Mouse (Mus musculus): ENCODE data around the gene Tns4. TPM values are rescaled to one million over a fixed set of nuclear protein-coding genes. Genes with fewer than 3 reads are reported as not detected.
A peak's percentile ranks its signal among the peaks of the same experiment; 100 is the strongest.

The Tns4 gene
- polyA plus RNA-seq, 1 experiment = 12.8 TPM

DNA sequence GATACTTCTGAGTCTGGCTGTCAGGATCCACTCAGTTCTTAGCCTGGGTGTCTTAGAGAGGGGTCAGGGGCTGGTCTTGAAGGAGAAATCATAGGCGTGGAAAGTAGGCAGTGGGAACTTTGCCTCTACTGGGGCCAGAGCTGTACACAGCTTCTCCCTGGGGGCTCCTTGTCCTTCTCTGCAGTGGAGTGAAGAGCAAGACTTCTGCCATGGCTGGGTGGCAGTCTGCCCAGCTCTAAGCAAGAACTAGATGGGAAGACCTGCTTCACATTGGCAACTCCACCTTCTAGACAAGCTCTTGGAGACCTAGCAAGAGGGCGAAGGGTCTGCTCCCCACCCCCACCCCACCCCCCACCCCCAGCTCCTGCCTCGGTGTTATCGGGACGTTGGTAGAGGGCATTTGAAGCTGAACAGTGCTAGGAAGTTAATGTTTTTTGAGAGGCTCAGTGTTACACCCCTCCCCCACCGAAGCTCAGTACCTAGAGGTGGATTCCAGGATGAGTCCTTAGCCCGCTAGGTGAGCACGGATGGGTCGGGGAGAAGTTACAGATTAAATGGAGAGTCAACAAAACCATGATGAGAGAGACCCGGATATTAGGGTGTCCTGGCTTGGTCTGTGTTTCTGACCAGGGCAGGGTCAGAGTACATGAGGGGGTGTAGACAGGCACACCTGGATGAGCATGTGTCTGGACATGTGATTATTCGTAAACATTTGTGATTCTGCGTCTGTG is 43.8 kb downstream of the Tns4 start:
- Histone ChIP-seq H3K9ac (ENCODE audit: low read depth, poor library complexity, severe bottlenecking) (no peak overlapping the region), H3K27ac (ENCODE audit: insufficient read depth, low read length) (no peak overlapping the region), H3K9me3 (replicated peaks; ENCODE audit: control insufficient read depth, insufficient read depth, low read length, poor library complexity, severe bottlenecking) (no peaks in the 10 kb centered on the region), H3K4me1 (ENCODE audit: control insufficient read depth, insufficient read depth, low read length) (peaks cover 2% of the 10 kb centered on the region), H3K27me3 (ENCODE audit: control insufficient read depth, insufficient read depth, low read length, poor library complexity, severe bottlenecking) (peaks cover 10% of the 10 kb centered on the region), H3K4me3 (ENCODE audit: low read depth, low read length) (no peak overlapping the region), H3K36me3 (ENCODE audit: control insufficient read depth, insufficient read depth, low read length, poor library complexity, severe bottlenecking) (no peaks in the 10 kb centered on the region)
- TF ChIP-seq POLR2A (IDR thresholded peaks at IDR 0.05; ENCODE audit: insufficient read depth, low read length) (no peak), CTCF (IDR thresholded peaks at IDR 0.05; ENCODE audit: low read depth, low read length) (no peak), EP300 (IDR thresholded peaks at IDR 0.05; ENCODE audit: insufficient read depth, low read depth, low read length) (no peak)

DNA sequence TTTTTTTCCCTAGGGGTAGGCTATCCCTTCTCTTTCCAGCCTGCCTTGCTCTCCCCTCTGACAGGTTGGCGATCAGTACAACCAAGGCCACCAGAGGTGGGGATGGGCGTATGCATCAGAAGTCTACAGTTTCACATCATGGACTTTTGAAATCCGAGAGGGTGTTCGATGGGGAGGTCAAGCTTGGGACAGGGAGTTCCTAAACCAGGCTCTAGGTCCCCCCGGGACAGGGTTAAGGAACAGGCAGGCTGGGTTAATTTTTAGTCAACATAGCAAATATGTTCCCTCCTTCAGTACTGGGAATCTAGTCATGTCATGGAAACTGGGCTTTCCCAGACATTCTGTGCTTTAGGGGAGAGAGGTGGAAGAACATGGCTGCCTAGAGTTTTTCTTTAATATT is 44.8 kb downstream of the Tns4 start:
- TF ChIP-seq CTCF (IDR thresholded peaks at IDR 0.05; ENCODE audit: low read depth, low read length) (no peak), POLR2A (IDR thresholded peaks at IDR 0.05; ENCODE audit: insufficient read depth, low read length) (no peak), EP300 (IDR thresholded peaks at IDR 0.05; ENCODE audit: insufficient read depth, low read depth, low read length) (no peak)
- Histone ChIP-seq H3K4me1 (ENCODE audit: control insufficient read depth, insufficient read depth, low read length) (peaks cover 2% of the 10 kb centered on the region), H3K27ac (ENCODE audit: insufficient read depth, low read length) (no peak overlapping the region), H3K27me3 (ENCODE audit: control insufficient read depth, insufficient read depth, low read length, poor library complexity, severe bottlenecking) (peaks cover 10% of the 10 kb centered on the region), H3K36me3 (ENCODE audit: control insufficient read depth, insufficient read depth, low read length, poor library complexity, severe bottlenecking) (no peaks in the 10 kb centered on the region), H3K9me3 (replicated peaks; ENCODE audit: control insufficient read depth, insufficient read depth, low read length, poor library complexity, severe bottlenecking) (no peaks in the 10 kb centered on the region), H3K4me3 (ENCODE audit: low read depth, low read length) (no peak overlapping the region), H3K9ac (ENCODE audit: low read depth, poor library complexity, severe bottlenecking) (no peak overlapping the region)

DNA sequence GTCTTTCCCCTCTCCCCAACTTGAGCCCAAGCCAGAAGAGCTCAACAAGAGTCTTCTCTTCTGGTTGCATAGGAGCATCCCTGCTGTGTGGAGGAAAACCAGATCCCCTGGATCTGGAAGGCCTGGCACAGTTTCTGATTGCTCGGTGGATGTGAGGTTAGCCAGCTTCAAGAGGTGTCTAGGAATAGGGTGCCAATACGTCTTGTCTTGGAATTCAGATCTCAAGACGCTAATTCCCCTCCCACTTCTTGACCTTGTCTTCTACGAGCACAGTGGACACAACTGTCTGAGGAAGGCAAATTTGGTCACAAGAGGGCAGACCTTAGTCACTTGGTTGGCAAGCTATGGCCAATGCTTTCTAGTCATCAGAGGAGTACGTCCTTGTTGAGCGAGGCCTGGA is 45.5 kb downstream of the Tns4 start:
- H3K4me3 ChIP-seq (ENCODE audit: low read depth, low read length) = no peak overlapping the region
- no peak overlapping the region for H3K9ac ChIP-seq (ENCODE audit: low read depth, poor library complexity, severe bottlenecking)
- no peak for TF ChIP-seq POLR2A (IDR thresholded peaks at IDR 0.05; ENCODE audit: insufficient read depth, low read length)
- TF ChIP-seq EP300 (IDR thresholded peaks at IDR 0.05; ENCODE audit: insufficient read depth, low read depth, low read length) = no peak
- TF ChIP-seq CTCF (IDR thresholded peaks at IDR 0.05; ENCODE audit: low read depth, low read length) = no peak
- H3K4me1 ChIP-seq (ENCODE audit: control insufficient read depth, insufficient read depth, low read length) = peaks cover 2% of the 10 kb centered on the region
- H3K36me3 ChIP-seq (ENCODE audit: control insufficient read depth, insufficient read depth, low read length, poor library complexity, severe bottlenecking) = no peaks in the 10 kb centered on the region
- peaks cover 10% of the 10 kb centered on the region for H3K27me3 ChIP-seq (ENCODE audit: control insufficient read depth, insufficient read depth, low read length, poor library complexity, severe bottlenecking)
- H3K9me3 ChIP-seq (replicated peaks; ENCODE audit: control insufficient read depth, insufficient read depth, low read length, poor library complexity, severe bottlenecking) = no peaks in the 10 kb centered on the region
- H3K27ac ChIP-seq (ENCODE audit: insufficient read depth, low read length) = no peak overlapping the region

DNA sequence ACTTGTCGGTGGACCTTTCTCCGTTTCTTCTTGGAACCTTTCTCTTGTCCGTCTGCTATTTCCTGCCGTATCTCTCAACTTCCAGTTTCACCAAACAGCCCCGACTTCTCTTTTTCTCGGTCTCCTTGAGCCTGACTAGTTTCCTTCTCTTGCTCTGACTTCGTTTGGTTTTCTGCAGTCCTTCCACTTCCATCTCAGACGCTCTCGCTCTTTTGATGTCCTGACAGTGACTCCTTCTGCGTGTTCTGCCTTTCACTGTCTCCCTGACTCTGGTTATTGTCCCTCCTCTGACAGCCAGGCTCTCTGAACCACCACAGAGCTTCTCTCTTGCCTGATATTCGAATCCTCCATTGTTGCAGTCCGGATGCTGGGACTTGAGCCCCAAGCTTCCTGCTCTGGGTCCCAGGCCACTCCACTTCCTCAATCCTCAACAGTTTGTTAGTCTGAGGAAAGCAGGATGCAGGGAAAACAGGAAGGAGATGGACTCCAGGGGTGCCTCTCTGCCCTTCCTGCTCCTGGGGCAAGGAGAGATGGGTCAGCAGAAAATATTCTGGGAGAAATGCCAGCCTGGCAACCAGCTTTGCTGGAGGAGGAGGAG is 46.2 kb downstream of the Tns4 start:
- Histone ChIP-seq H3K36me3 (ENCODE audit: control insufficient read depth, insufficient read depth, low read length, poor library complexity, severe bottlenecking) (no peaks in the 10 kb centered on the region), H3K9me3 (replicated peaks; ENCODE audit: control insufficient read depth, insufficient read depth, low read length, poor library complexity, severe bottlenecking) (no peaks in the 10 kb centered on the region), H3K27me3 (ENCODE audit: control insufficient read depth, insufficient read depth, low read length, poor library complexity, severe bottlenecking) (peaks cover 10% of the 10 kb centered on the region), H3K9ac (ENCODE audit: low read depth, poor library complexity, severe bottlenecking) (no peak overlapping the region), H3K4me3 (ENCODE audit: low read depth, low read length) (no peak overlapping the region), H3K27ac (ENCODE audit: insufficient read depth, low read length) (no peak overlapping the region), H3K4me1 (ENCODE audit: control insufficient read depth, insufficient read depth, low read length) (peaks cover 2% of the 10 kb centered on the region)
- TF ChIP-seq EP300 (IDR thresholded peaks at IDR 0.05; ENCODE audit: insufficient read depth, low read depth, low read length) (no peak), CTCF (IDR thresholded peaks at IDR 0.05; ENCODE audit: low read depth, low read length) (no peak), POLR2A (IDR thresholded peaks at IDR 0.05; ENCODE audit: insufficient read depth, low read length) (no peak)

DNA sequence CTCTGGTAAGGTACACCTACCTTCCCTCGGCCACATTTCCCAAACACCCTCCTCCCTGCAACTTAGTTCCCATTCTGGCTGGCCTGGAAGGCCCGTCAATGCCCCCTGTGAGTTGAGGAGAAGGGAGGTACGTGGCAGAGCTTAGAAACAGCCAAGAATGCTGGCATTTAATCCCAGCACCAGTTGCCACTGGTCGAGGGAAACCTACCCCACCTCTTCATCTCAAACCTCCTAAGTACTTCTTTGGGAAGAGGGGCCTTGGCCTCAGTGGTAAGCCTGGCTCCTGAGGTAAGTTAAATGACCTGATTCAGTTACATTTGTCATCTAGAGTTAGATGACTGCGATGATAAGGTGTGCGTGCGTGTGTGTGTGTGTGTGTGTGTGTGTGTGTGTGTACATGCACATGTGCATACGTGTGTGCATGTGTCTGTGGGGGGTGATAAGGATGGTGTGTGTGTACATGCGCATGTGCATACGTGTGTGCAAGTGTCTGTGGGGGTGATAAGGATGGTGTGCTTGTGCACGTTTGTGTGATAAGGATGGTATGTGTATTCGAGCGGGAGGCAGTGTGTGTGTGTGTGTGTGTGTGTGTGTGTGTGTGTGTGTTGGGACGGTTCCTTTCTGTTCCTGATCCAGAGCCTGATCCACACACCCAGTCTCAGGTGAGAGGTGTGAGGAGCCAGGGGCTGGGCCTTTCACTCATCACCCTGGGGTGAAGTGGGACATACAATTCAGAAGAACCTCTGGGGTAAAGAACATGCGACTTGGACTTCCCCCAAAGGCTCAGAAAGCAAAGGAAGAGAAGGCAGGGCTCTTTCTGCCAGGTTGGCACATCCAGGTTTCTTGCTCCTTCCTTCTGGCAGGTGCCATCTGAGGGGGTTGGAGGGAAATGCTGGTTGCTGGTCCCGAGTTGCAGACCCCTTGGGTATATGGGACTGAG is 47.0 kb downstream of the Tns4 start:
- H3K4me1 ChIP-seq (ENCODE audit: control insufficient read depth, insufficient read depth, low read length) = peaks cover 2% of the 10 kb centered on the region
- peak overlapping the region; percentile 77; the same call in 1 of the 2 replicates for H3K9ac ChIP-seq (ENCODE audit: low read depth, poor library complexity, severe bottlenecking)
- H3K27me3 ChIP-seq (ENCODE audit: control insufficient read depth, insufficient read depth, low read length, poor library complexity, severe bottlenecking) = peaks cover 10% of the 10 kb centered on the region
- H3K36me3 ChIP-seq (ENCODE audit: control insufficient read depth, insufficient read depth, low read length, poor library complexity, severe bottlenecking) = no peaks in the 10 kb centered on the region
- H3K9me3 ChIP-seq (replicated peaks; ENCODE audit: control insufficient read depth, insufficient read depth, low read length, poor library complexity, severe bottlenecking) = no peaks in the 10 kb centered on the region
- no peak overlapping the region for H3K27ac ChIP-seq (ENCODE audit: insufficient read depth, low read length)
- H3K4me3 ChIP-seq (ENCODE audit: low read depth, low read length) = peak overlapping the region; percentile 72
- TF ChIP-seq CTCF (IDR thresholded peaks at IDR 0.05; ENCODE audit: low read depth, low read length) = no peak
